Mouse (Mus musculus): ENCODE measurements around the gene Cryba4. TPM values are rescaled to one million over a fixed set of nuclear protein-coding genes. Genes with fewer than 3 reads are reported as not detected.

The Cryba4 gene
- polyA plus RNA-seq, 1 experiment, result not detected

DNA sequence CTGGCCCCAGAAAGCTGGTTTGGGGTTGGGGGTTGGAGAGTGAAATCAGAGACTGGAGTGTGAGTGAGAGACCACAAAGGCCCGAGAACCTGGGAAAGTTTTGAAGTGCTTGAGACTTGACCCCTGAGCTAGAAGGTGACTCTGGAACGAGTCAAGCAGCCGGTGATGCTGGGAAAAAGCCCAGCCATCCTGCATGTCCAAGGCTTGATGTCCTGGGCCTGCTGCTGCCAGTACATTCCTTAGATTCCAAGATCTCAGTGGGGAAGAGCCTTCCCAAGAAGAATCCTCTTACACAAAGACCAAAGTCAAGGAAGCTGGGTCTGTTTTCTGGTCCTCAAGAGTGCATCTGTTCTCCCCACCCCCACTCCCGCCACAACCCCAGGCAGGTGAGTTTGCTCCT is 44.0 kb downstream of the Cryba4 start:
- Histone ChIP-seq H3K4me1 (ENCODE audit: control insufficient read depth) (no peaks in the 10 kb centered on the region), H3K36me3 (ENCODE audit: control insufficient read depth) (no peaks in the 10 kb centered on the region), H3K4me3 (replicated peaks) (no peak overlapping the region), H3K9me3 (ENCODE audit: control insufficient read depth, low read length) (peaks cover 11% of the 10 kb centered on the region), H3K27me3 (ENCODE audit: control insufficient read depth) (0 out of 2 replicates have a peak, but pooled peaks cover 2% of the 10 kb centered on the region)
- no peak for TF ChIP-seq GATA1 (IDR thresholded peaks at IDR 0.05; ENCODE audit: low read length)
- TF ChIP-seq TAL1 (IDR thresholded peaks at IDR 0.05; ENCODE audit: low read length), result no peak

- H3K36me3 ChIP-seq (ENCODE audit: control insufficient read depth), result no peaks in the 10 kb centered on the region
- H3K27me3 ChIP-seq (ENCODE audit: control insufficient read depth), result 0 out of 2 replicates have a peak, but pooled peaks cover 2% of the 10 kb centered on the region
Observed at GRCm38 (mm10) chr5:112206543-112207255, 45.6 kb downstream of the Cryba4 start.

GRCm38 (mm10) chr5:112199656-112200055 is 52.7 kb downstream of the Cryba4 start:
- Histone ChIP-seq H3K27me3 (ENCODE audit: control insufficient read depth) (no peaks in the 10 kb centered on the region), H3K9me3 (ENCODE audit: control insufficient read depth, low read length) (no peaks in the 10 kb centered on the region), H3K4me3 (replicated peaks) (no peak overlapping the region), H3K4me1 (ENCODE audit: control insufficient read depth) (no peaks in the 10 kb centered on the region), H3K36me3 (ENCODE audit: control insufficient read depth) (no peaks in the 10 kb centered on the region)
- TF ChIP-seq TAL1 (IDR thresholded peaks at IDR 0.05; ENCODE audit: low read length) (no peak), GATA1 (IDR thresholded peaks at IDR 0.05; ENCODE audit: low read length) (no peak)

More at GRCm38 (mm10) chr5:112206543-112207255, 45.6 kb downstream of the Cryba4 start:
- Histone ChIP-seq H3K4me1 (ENCODE audit: control insufficient read depth) (no peaks in the 10 kb centered on the region), H3K4me3 (replicated peaks) (no peak overlapping the region), H3K9me3 (ENCODE audit: control insufficient read depth, low read length) (peaks cover 10% of the 10 kb centered on the region)
- TF ChIP-seq TAL1 (IDR thresholded peaks at IDR 0.05; ENCODE audit: low read length), result no peak
- TF ChIP-seq GATA1 (IDR thresholded peaks at IDR 0.05; ENCODE audit: low read length), result no peak

Other genes starting within 250 kb of the Cryba4 start
- not detected in 2 replicates for gene Crybb1, start 3.3 kb upstream of the Cryba4 start, polyA plus RNA-seq (2012)
- gene Tpst2, start 24.2 kb upstream of the Cryba4 start, polyA plus RNA-seq (2012), result 1.5 and 1.9 TPM in 2 replicates
- 4.3 and 5.1 TPM in 2 replicates for gene Tfip11, start 73.8 kb upstream of the Cryba4 start, polyA plus RNA-seq (2012)
- gene Srrd, start 90.5 kb upstream of the Cryba4 start, polyA plus RNA-seq (2012), result 1.0 and 1.9 TPM in 2 replicates
- gene Hps4, start 90.6 kb upstream of the Cryba4 start, polyA plus RNA-seq (2012), result 1.3 and 1.4 TPM in 2 replicates
- 0.01 TPM in 1 of 2 replicates, not detected in the other for gene Gm6583, start 103.5 kb upstream of the Cryba4 start, polyA plus RNA-seq (2012)
- not detected in 2 replicates for gene Asphd2, start 142.3 kb upstream of the Cryba4 start, polyA plus RNA-seq (2012)
- gene Gm6588, start 196.9 kb upstream of the Cryba4 start, polyA plus RNA-seq (2012), result not detected in 2 replicates

All from erythroblast, embryonic 14.5 days (primary cell).